Mouse (Mus musculus): ENCODE measurements around the gene Cldn34a.
"Not testable (repeated sequence)": the region's sequence is repeated elsewhere in the genome, so short reads cannot be mapped to it uniquely, and the experiment has no call there.

Gene Cldn34a

DNA sequence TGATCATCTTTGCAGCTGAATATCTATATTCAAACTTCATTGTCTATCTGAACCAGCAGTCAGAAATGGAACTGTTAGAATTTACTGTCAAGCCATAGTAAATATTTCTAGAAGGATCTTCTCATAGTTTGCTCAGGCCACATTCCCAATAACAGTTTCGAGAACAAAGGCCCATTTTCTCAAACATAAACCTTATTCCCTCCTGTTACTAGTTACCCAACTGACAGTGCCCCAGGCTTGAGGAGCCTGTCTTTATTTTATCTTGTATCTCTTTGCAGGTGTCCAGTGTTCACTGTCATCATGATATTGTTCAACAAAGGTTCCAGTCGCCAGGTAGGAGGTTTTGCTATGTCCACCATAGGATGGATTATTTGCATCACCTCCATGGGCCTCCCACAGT lies at the start of gene Cldn34a:
TSS of gene Cldn34a (plus strand) at position 301 of the 400 bp plus-strand sequence.
- no peak for DNase-seq (ENCODE audit: low read depth)

- DNase-seq (ENCODE audit: low read depth) = not testable (repeated sequence)
These were observed 44.5 kb upstream of the Cldn34a start for GRCm38 (mm10) chrX:152518611-152519010.

DNA sequence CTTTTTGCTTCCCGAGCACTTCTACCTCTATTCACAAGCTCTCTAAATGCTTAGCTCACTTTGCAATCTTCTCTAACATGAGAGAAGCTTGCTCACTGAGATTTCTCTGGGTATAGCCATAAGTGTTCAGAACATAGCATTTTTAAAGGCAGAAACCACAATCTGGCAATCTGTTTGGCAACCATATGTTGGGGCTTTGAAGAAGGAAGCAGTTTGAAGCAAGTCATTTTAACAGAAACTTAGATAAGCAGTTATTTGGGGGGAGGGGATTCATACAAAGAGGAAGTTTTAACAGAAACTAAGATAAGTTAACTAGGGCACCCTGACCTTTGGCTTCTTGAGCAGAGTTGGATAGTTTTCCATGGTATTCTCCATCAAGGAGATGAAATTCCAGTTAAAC lies 17.4 kb upstream of the Cldn34a start:
- DNase-seq (ENCODE audit: low read depth) = no peak

DNA sequence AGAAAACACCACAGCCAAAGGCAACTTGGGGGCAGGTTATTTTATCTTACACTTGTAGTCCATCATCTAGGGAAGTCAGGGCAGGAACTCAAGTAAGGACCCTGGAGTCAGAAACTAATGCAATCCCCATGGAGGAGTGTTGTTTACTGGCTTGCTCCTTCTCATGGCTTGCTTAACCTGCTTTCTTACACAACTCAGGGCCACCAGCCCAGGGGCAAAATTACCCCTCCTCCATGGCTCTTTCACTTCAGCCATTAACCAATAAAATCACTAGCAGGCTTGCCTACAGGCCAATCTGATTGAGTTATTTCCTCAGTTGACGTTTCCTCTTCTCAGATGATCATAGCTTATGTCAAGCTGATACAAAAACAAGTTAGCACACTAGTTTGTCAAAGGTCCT lies 15.0 kb upstream of the Cldn34a start:
- no peak for DNase-seq (ENCODE audit: low read depth)

GRCm38 (mm10) chrX:152557446-152557845 lies 5.7 kb upstream of the Cldn34a start:
- no peak for DNase-seq (ENCODE audit: low read depth)
